Mouse (Mus musculus) lung, adult 2 months (tissue): Measurements from ENCODE around the gene Msh2.

Experiments
- CTCF ChIP-seq: fragments of 200-500 bp; IDR thresholded peaks from 2 replicates; pipeline ENCODE4 v1.5.1; 2011; ENCODE audit warnings: mild to moderate bottlenecking, low read length, control low read depth; ENCODE audit not compliant: insufficient read depth
- POLR2A ChIP-seq: fragments of 200-500 bp; IDR thresholded peaks from 2 replicates; pipeline ENCODE4 v1.6.1; 2011; ENCODE audit warnings: low read depth, mild to moderate bottlenecking, control low read depth, low read length, borderline replicate concordance; ENCODE audit errors: extremely low read depth

DNA sequence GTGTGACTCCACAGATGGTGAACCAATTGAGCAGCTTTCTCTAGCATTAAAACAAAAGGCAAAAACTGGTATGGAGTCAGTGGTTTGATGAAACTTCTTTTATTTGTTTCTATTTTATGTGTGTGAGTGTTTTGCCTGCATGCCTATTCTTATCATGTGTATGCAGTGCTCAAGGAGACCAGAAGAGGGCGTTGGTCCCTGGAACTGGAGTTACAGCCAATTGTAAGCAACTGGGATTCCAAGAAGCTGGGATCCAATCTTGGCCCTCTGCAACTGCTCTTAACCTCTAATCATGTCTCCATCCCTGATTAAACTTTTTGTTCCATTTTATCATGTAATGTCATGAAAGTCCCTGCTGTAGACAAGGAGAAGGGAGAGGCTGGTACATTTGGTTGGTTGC lies 67.7 kb downstream of the Msh2 start:
- TF ChIP-seq POLR2A, result no peak
- TF ChIP-seq CTCF, result no peak
